Mouse (Mus musculus) yolk sac, embryonic 10.5 days (tissue): Measurements from ENCODE around the gene Fmr1nb.
A peak's percentile ranks its signal among the peaks of the same experiment; 100 is the strongest.
"Not testable (repeated sequence)": the region's sequence is repeated elsewhere in the genome, so short reads cannot be mapped to it uniquely, and the experiment has no call there.

Source experiments
- DNase-seq: peaks from one replicate; pipeline ENCODE4 v3.0.0-alpha.2; 2017; ENCODE audit warnings: low spot score

Fmr1nb gene

GRCm38 (mm10) chrX:68761606-68762005 is at the start of gene Fmr1nb:
Gene Fmr1nb, plus strand, starts transcription at chrX:68761839.
- DNase-seq = peak; percentile 73

- no peak for DNase-seq
These were observed 24.7 kb upstream of the Fmr1nb start for GRCm38 (mm10) chrX:68736902-68737301.

- DNase-seq = no peak
These were observed 21.6 kb upstream of the Fmr1nb start for GRCm38 (mm10) chrX:68740088-68740487.

- not testable (repeated sequence) for DNase-seq
These were observed 58.8 kb downstream of the Fmr1nb start for GRCm38 (mm10) chrX:68820449-68820848.

GRCm38 (mm10) chrX:68821059-68821458 is 59.4 kb downstream of the Fmr1nb start, which contains the start of gene Gm14698:
Gene Gm14698, plus strand, starts transcription at chrX:68821093.
- peak; percentile 11 for DNase-seq

- no peak for DNase-seq
These were observed 78.2 kb downstream of the Fmr1nb start for GRCm38 (mm10) chrX:68839548-68840444.
